Mouse (Mus musculus) myocyte (in vitro differentiated cells): ENCODE measurements around the gene Cib4. TPM values are rescaled to one million over a fixed set of nuclear protein-coding genes. Genes with fewer than 3 reads are reported as not detected.

Experiments
- H3K27me3 ChIP-seq: one replicate; pipeline ENCODE4 v1.6.1; 2011; ENCODE audit not compliant: control insufficient read depth, insufficient read depth, insufficient read length
- H3K36me3 ChIP-seq: one replicate; pipeline ENCODE4 v1.6.1; 2011; ENCODE audit not compliant: control insufficient read depth, insufficient read depth
- H3K4me2 ChIP-seq: one replicate; pipeline ENCODE4 v1.6.1; 2011; ENCODE audit warnings: low read depth, control low read depth
- H3K4me3 ChIP-seq: one replicate; pipeline ENCODE4 v1.5.1; 2011; ENCODE audit warnings: mild to moderate bottlenecking, control low read depth, moderate library complexity
- H3K79me2 ChIP-seq: one replicate; pipeline ENCODE4 v1.6.1; 2011; ENCODE audit not compliant: control insufficient read depth, insufficient read depth
- H3ac ChIP-seq: one replicate; pipeline ENCODE4 v1.6.1; 2011; ENCODE audit not compliant: control insufficient read depth, insufficient read length
- CEBPB ChIP-seq: IDR thresholded peaks from 2 replicates; pipeline ENCODE4 v1.6.1; 2011; ENCODE audit warnings: mild to moderate bottlenecking, moderate library complexity; ENCODE audit not compliant: poor library complexity, insufficient read depth, severe bottlenecking
- E2F4 ChIP-seq: IDR thresholded peaks from one replicate; pipeline ENCODE4 v1.6.1; 2011; ENCODE audit warnings: mild to moderate bottlenecking, control low read depth, moderate library complexity; ENCODE audit not compliant: insufficient read depth
- MAX ChIP-seq: IDR thresholded peaks from one replicate; pipeline ENCODE4 v1.6.1; 2011; ENCODE audit warnings: low read depth, mild to moderate bottlenecking, control low read depth
- MYOD1 ChIP-seq, 3 experiments: IDR thresholded peaks; one replicate each; pipeline ENCODE4 v1.6.1; 2011; ENCODE audit warnings: control low read depth in 2 of 3, low read depth in 2 of 3, mild to moderate bottlenecking in 2 of 3, moderate library complexity in 1 of 3; ENCODE audit not compliant: insufficient read length in 2 of 3, control insufficient read depth in 1 of 3
- MYOG ChIP-seq, 3 experiments: IDR thresholded peaks; one replicate each; pipeline ENCODE4 v1.6.1; 2011; ENCODE audit warnings: control low read depth in 2 of 3, low read depth in 2 of 3, mild to moderate bottlenecking in 2 of 3; ENCODE audit not compliant: insufficient read length in 2 of 3, control insufficient read depth in 1 of 3, insufficient read depth in 1 of 3
- POLR2A ChIP-seq: IDR thresholded peaks from one replicate; pipeline ENCODE4 v1.6.1; 2011; ENCODE audit warnings: low read depth, mild to moderate bottlenecking, control low read depth, moderate library complexity; ENCODE audit not compliant: insufficient read length
- POLR2AphosphoS2 ChIP-seq: IDR thresholded peaks from one replicate; pipeline ENCODE4 v1.6.1; 2011; ENCODE audit warnings: low read depth, control low read depth; ENCODE audit not compliant: insufficient read length
- REST ChIP-seq: IDR thresholded peaks from one replicate; pipeline ENCODE4 v1.6.1; 2011; ENCODE audit warnings: mild to moderate bottlenecking, control low read depth, moderate library complexity; ENCODE audit not compliant: insufficient read depth, insufficient read length
- SRF ChIP-seq: IDR thresholded peaks from one replicate; pipeline ENCODE4 v1.6.1; 2011; ENCODE audit warnings: low read depth; ENCODE audit not compliant: control insufficient read depth, insufficient read length
- TCF12 ChIP-seq: IDR thresholded peaks from one replicate; pipeline ENCODE4 v1.6.1; 2011; ENCODE audit warnings: mild to moderate bottlenecking, control low read depth; ENCODE audit not compliant: poor library complexity, insufficient read depth, severe bottlenecking
- TCF3 ChIP-seq: IDR thresholded peaks from one replicate; pipeline ENCODE4 v1.6.1; 2011; ENCODE audit warnings: low read depth, control low read depth; ENCODE audit not compliant: insufficient read length
- USF1 ChIP-seq: IDR thresholded peaks from one replicate; pipeline ENCODE4 v1.6.1; 2011; ENCODE audit warnings: low read depth, mild to moderate bottlenecking, control low read depth, moderate library complexity
- polyA plus RNA-seq: library from polyadenylated mRNA; unstranded; fragments of >200 nt; fragmentation: generic; extraction: Trizol; gene quantifications from one replicate; pipeline ENCODE4 v1.2.1, GENCODE M21; 2012; ENCODE audit warnings: missing spikeins

The Cib4 gene
- polyA plus RNA-seq, 1 experiment: not detected

GRCm38 (mm10) chr5:30524213-30524612 is 21.4 kb downstream of the Cib4 start:
- no peak for TF ChIP-seq MYOG (IDR thresholded peaks at IDR 0.05; ENCODE audit: control insufficient read depth in 1 of 3, insufficient read depth in 1 of 3, insufficient read length in 2 of 3, low read depth in 2 of 3)
- Histone ChIP-seq H3K4me2 (no peak overlapping the region), H3K79me2 (no peaks in the 10 kb centered on the region), H3K36me3 (no peaks in the 10 kb centered on the region), H3K27me3 (peaks cover 63% of the 10 kb centered on the region), H3K4me3 (no peak overlapping the region), H3ac (no peak overlapping the region)

DNA sequence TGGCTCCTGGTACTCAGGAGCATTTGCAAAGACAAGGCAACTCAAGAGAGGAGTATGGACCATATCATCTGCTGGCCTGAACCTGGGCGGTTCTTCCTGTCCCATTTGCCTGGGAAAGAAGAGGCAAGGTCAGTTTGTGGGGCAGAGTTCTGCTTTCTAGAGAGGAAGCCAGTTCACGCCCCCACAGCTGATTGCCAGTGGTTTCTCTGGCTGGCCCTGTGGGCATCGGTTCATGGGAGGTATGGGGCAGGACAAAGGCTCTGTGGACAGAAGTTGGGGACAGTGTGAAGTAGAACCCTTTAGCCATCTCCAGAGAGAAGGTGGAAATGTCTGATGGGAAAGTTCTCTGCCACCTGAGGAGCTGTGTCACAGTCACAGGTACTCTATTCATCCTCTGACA is 22.5 kb downstream of the Cib4 start:
- Histone ChIP-seq H3K27me3 (peaks cover 59% of the 10 kb centered on the region), H3ac (no peak overlapping the region), H3K4me2 (no peak overlapping the region), H3K79me2 (no peaks in the 10 kb centered on the region), H3K36me3 (no peaks in the 10 kb centered on the region), H3K4me3 (no peak overlapping the region)
- TF ChIP-seq E2F4: no peak
- TF ChIP-seq TCF12: no peak
- no peak for TF ChIP-seq MAX
- no peak for TF ChIP-seq SRF
- no peak for TF ChIP-seq MYOD1 (IDR thresholded peaks at IDR 0.05; ENCODE audit: control insufficient read depth in 1 of 3, insufficient read length in 2 of 3, low read depth in 2 of 3)
- TF ChIP-seq USF1: no peak
- TF ChIP-seq MYOG (IDR thresholded peaks at IDR 0.05; ENCODE audit: control insufficient read depth in 1 of 3, insufficient read depth in 1 of 3, insufficient read length in 2 of 3, low read depth in 2 of 3): no peak
- no peak for TF ChIP-seq TCF3
- TF ChIP-seq POLR2A: no peak

- Histone ChIP-seq H3K4me2 (no peak overlapping the region), H3K4me3 (no peak overlapping the region), H3K79me2 (no peaks in the 10 kb centered on the region), H3ac (no peak overlapping the region), H3K27me3 (peaks cover 57% of the 10 kb centered on the region), H3K36me3 (no peaks in the 10 kb centered on the region)
- TF ChIP-seq POLR2A (no peak), E2F4 (no peak), TCF3 (no peak), POLR2AphosphoS2 (no peak), SRF (no peak), MAX (no peak), CEBPB (no peak), TCF12 (no peak), MYOG (IDR thresholded peaks at IDR 0.05; ENCODE audit: control insufficient read depth in 1 of 3, insufficient read depth in 1 of 3, insufficient read length in 2 of 3, low read depth in 2 of 3) (no peak), MYOD1 (IDR thresholded peaks at IDR 0.05; ENCODE audit: control insufficient read depth in 1 of 3, insufficient read length in 2 of 3, low read depth in 2 of 3) (no peak), USF1 (no peak), REST (no peak)
Measured at GRCm38 (mm10) chr5:30522406-30522805, 23.2 kb downstream of the Cib4 start.

- H3K27me3 ChIP-seq: peaks cover 50% of the 10 kb centered on the region
- H3K4me3 ChIP-seq: no peak overlapping the region
- H3K36me3 ChIP-seq: no peaks in the 10 kb centered on the region
- H3K4me2 ChIP-seq: no peak overlapping the region
- TF ChIP-seq MAX: no peak
- TF ChIP-seq TCF12: no peak
- TF ChIP-seq POLR2AphosphoS2: no peak
- no peak for TF ChIP-seq CEBPB
- TF ChIP-seq USF1: no peak
- TF ChIP-seq SRF: no peak
- no peak for TF ChIP-seq TCF3
- TF ChIP-seq MYOD1 (IDR thresholded peaks at IDR 0.05; ENCODE audit: control insufficient read depth in 1 of 3, insufficient read length in 2 of 3, low read depth in 2 of 3): no peak
- no peak for TF ChIP-seq POLR2A
- TF ChIP-seq REST: no peak
- TF ChIP-seq E2F4: no peak
- no peak overlapping the region for H3ac ChIP-seq
- H3K79me2 ChIP-seq: no peaks in the 10 kb centered on the region
Measured at GRCm38 (mm10) chr5:30520214-30520732, 25.4 kb downstream of the Cib4 start.

GRCm38 (mm10) chr5:30519494-30519893 is 26.1 kb downstream of the Cib4 start:
- TF ChIP-seq POLR2AphosphoS2 (no peak), MAX (no peak), TCF12 (no peak), MYOG (IDR thresholded peaks at IDR 0.05; ENCODE audit: control insufficient read depth in 1 of 3, insufficient read depth in 1 of 3, insufficient read length in 2 of 3, low read depth in 2 of 3) (no peak), TCF3 (no peak), E2F4 (no peak), POLR2A (no peak), CEBPB (no peak), REST (no peak), SRF (no peak), USF1 (no peak), MYOD1 (IDR thresholded peaks at IDR 0.05; ENCODE audit: control insufficient read depth in 1 of 3, insufficient read length in 2 of 3, low read depth in 2 of 3) (no peak)
- H3K79me2 ChIP-seq: no peaks in the 10 kb centered on the region
- no peak overlapping the region for H3ac ChIP-seq
- H3K4me3 ChIP-seq: no peak overlapping the region
- no peaks in the 10 kb centered on the region for H3K36me3 ChIP-seq
- peaks cover 50% of the 10 kb centered on the region for H3K27me3 ChIP-seq
- H3K4me2 ChIP-seq: no peak overlapping the region
